Mouse (Mus musculus) heart, embryonic 12.5 days (tissue): Measurements from ENCODE around the gene Slc25a27. TPM values are rescaled to one million over a fixed set of nuclear protein-coding genes. Genes with fewer than 3 reads are reported as not detected.

ENCODE experiments used
- ATAC-seq: fragments of 200-750 bp; cut with Nextera tagmentation; 2 replicates; pipeline ENCODE4 v1.8.0; 2017; ENCODE audit warnings: moderate TSS enrichment, moderate library complexity; ENCODE audit not compliant: insufficient number of reproducible peaks, low FRiP score
- H3K27ac ChIP-seq: fragments of 300-500 bp; sonication (generic); 2 replicates; pipeline ENCODE4 v1.5.1; 2016; ENCODE audit warnings: mild to moderate bottlenecking, moderate library complexity; ENCODE audit not compliant: poor library complexity, severe bottlenecking
- H3K27me3 ChIP-seq: fragments of 300-500 bp; sonication (generic); replicated peaks from 2 replicates; pipeline ENCODE4 v1.6.1; 2016; ENCODE audit warnings: mild to moderate bottlenecking, moderate library complexity
- H3K36me3 ChIP-seq: fragments of 300-500 bp; sonication (generic); 2 replicates; pipeline ENCODE4 v1.6.1; 2016; ENCODE audit warnings: mild to moderate bottlenecking, moderate library complexity
- H3K4me1 ChIP-seq: fragments of 300-500 bp; sonication (generic); replicated peaks from 2 replicates; pipeline ENCODE4 v1.6.1; 2016; ENCODE audit warnings: mild to moderate bottlenecking
- H3K4me2 ChIP-seq: fragments of 300-500 bp; sonication (generic); 2 replicates; pipeline ENCODE4 v1.6.1; 2016; ENCODE audit warnings: mild to moderate bottlenecking, moderate library complexity
- H3K4me3 ChIP-seq: fragments of 300-500 bp; sonication (generic); 2 replicates; pipeline ENCODE4 v1.5.1; 2016; ENCODE audit warnings: mild to moderate bottlenecking
- H3K9ac ChIP-seq: fragments of 300-500 bp; sonication (generic); 2 replicates; pipeline ENCODE4 v1.6.1; 2016; ENCODE audit warnings: mild to moderate bottlenecking, moderate library complexity
- H3K9me3 ChIP-seq: fragments of 300-500 bp; sonication (generic); replicated peaks from 2 replicates; pipeline ENCODE4 v1.6.1; 2016; ENCODE audit warnings: mild to moderate bottlenecking, moderate library complexity
- WGBS: fragments of 180-500 bp; shearing (Covaris S2); methylation state at CpG from one replicate; pipeline ENCODE4 v1.1.7; 2016; 5-methylcytosine and 5-hydroxymethylcytosine counted together
- polyA plus RNA-seq: library from polyadenylated mRNA; unstranded; fragments of >200 nt; fragmentation: Nextera tagmentation; extraction: Ambion mirVana; gene quantifications from 2 replicates; pipeline ENCODE4 v1.2.1, GENCODE M21; 2016

Gene Slc25a27
- polyA plus RNA-seq, 1 experiment from 2014 or later = 13.5 TPM

- ATAC-seq = no peak
- no peaks in the 10 kb centered on the region for H3K27me3 ChIP-seq
- H3K4me3 ChIP-seq = no peak overlapping the region
- no peaks in the 10 kb centered on the region for H3K4me1 ChIP-seq
- H3K36me3 ChIP-seq = peaks cover 46% of the 10 kb centered on the region
- no peak overlapping the region for H3K9ac ChIP-seq
- H3K9me3 ChIP-seq = no peaks in the 10 kb centered on the region
- H3K4me2 ChIP-seq = no peak overlapping the region
- WGBS = 87% methylated on average over 5 of the region's 5 CpGs
- H3K27ac ChIP-seq = no peak overlapping the region
Measured at GRCm38 (mm10) chr17:43684638-43685037, 17.6 kb upstream of the Slc25a27 start.

DNA sequence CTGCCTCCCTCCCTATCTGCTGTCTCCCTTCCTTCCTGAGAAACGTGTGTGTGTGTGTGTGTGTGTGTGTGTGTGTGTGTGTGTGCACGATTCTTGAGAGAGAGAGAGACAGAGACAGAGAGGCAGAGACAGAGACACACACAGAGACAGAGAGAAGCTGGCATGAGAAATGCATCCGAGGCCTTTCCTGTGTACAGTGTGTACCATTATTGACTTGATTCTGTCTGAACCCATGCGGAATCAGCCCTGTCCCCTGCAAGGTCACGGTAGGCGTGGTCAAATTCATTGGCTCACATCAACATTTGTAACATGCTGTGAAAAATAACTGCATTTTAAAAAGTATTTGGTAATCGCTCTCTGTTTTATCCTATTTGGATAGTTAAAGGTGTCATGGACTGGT, 17.1 kb upstream of the Slc25a27 start:
- H3K27ac ChIP-seq = no peak overlapping the region
- peaks cover 43% of the 10 kb centered on the region for H3K36me3 ChIP-seq
- H3K4me2 ChIP-seq = no peak overlapping the region
- 75% methylated on average over 7 of the region's 7 CpGs for WGBS
- H3K4me1 ChIP-seq = no peaks in the 10 kb centered on the region
- no peak for ATAC-seq
- no peaks in the 10 kb centered on the region for H3K9me3 ChIP-seq
- H3K9ac ChIP-seq = no peak overlapping the region
- no peaks in the 10 kb centered on the region for H3K27me3 ChIP-seq
- H3K4me3 ChIP-seq = no peak overlapping the region

DNA sequence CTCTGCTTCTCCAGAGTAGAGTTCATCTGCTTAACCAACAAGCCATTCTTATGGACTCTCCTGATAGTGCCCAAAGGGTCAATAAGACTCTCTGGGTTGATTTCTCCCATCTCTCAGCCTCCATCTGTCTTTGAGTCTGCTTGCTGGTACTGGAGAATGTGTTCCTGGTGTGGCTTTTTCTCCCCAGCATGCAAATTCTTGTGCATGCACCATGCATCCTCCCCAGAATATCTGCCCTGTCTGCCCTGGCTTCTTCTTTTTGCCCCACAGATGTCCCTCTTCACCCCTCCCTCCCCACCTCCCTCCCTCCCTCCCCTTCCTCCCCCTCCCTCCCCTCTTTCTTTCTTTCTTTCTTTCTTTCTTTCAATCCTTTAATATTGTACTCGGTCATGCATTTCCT, 10.3 kb upstream of the Slc25a27 start:
- H3K4me3 ChIP-seq = no peak overlapping the region
- no peaks in the 10 kb centered on the region for H3K27me3 ChIP-seq
- 75% methylated on average over 1 of the region's 1 CpGs for WGBS
- peaks cover 27% of the 10 kb centered on the region for H3K36me3 ChIP-seq
- no peaks in the 10 kb centered on the region for H3K9me3 ChIP-seq
- H3K27ac ChIP-seq = no peak overlapping the region
- ATAC-seq = no peak
- peaks cover 10% of the 10 kb centered on the region for H3K4me1 ChIP-seq
- no peak overlapping the region for H3K4me2 ChIP-seq
- no peak overlapping the region for H3K9ac ChIP-seq

DNA sequence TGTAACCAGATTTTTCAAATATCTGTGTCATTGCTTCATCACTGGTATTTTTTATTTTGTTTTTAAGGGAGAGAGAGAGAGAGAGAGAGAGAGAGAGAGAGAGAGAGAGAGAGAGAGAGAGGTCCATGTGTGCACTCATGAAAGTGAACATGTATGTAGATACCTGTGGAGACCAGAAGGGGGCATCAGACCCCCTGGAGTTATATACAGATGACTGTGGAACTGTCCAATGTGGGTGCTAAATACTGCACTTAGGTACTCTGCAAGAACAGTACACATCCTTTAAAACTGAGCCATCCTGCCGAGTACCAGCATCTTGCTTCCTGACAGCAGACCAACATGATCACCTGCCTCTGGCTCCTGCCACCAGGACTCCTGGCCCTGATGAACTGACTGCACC, 9.2 kb upstream of the Slc25a27 start:
- Histone ChIP-seq H3K4me2 (no peak overlapping the region), H3K4me1 (peaks cover 10% of the 10 kb centered on the region), H3K27me3 (no peaks in the 10 kb centered on the region), H3K9ac (no peak overlapping the region), H3K9me3 (no peaks in the 10 kb centered on the region), H3K4me3 (no peak overlapping the region), H3K36me3 (peaks cover 22% of the 10 kb centered on the region), H3K27ac (no peak overlapping the region)
- WGBS = 81% methylated on average over 1 of the region's 1 CpGs
- ATAC-seq = no peak

GRCm38 (mm10) chr17:43675228-43675627, 8.2 kb upstream of the Slc25a27 start:
- peak; percentile 53 for ATAC-seq
- no peak overlapping the region for H3K27ac ChIP-seq
- no peak overlapping the region for H3K9ac ChIP-seq
- no peak overlapping the region for H3K4me2 ChIP-seq
- no peaks in the 10 kb centered on the region for H3K27me3 ChIP-seq
- peaks cover 10% of the 10 kb centered on the region for H3K4me1 ChIP-seq
- H3K4me3 ChIP-seq = no peak overlapping the region
- WGBS = 61% methylated on average over 1 of the region's 1 CpGs
- no peaks in the 10 kb centered on the region for H3K9me3 ChIP-seq
- peaks cover 15% of the 10 kb centered on the region for H3K36me3 ChIP-seq

DNA sequence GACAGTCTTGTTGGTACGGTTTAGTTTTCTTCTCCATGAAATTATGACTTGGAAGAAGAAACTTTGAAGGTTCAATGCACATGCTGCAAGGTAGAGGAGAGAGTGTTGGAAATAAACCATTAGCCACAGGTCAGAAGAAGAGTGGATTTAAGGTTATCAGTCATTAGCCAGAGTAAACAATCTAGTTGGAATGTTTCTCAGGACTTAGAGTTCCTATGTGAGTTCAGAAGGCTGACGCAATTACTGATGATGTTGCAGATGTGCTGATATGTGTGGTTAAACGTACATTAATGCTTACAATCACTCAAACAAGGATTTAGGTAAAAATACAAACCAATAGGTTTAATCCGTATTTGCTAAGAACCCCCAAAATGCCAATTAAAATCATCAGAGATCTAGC, 4.9 kb upstream of the Slc25a27 start:
- Histone ChIP-seq H3K4me3 (no peak overlapping the region), H3K9me3 (no peaks in the 10 kb centered on the region), H3K4me1 (peaks cover 19% of the 10 kb centered on the region), H3K27me3 (no peaks in the 10 kb centered on the region), H3K4me2 (no peak overlapping the region), H3K9ac (no peak overlapping the region), H3K36me3 (no peaks in the 10 kb centered on the region), H3K27ac (no peak overlapping the region)
- WGBS = 71% methylated on average over 4 of the region's 4 CpGs
- no peak for ATAC-seq

DNA sequence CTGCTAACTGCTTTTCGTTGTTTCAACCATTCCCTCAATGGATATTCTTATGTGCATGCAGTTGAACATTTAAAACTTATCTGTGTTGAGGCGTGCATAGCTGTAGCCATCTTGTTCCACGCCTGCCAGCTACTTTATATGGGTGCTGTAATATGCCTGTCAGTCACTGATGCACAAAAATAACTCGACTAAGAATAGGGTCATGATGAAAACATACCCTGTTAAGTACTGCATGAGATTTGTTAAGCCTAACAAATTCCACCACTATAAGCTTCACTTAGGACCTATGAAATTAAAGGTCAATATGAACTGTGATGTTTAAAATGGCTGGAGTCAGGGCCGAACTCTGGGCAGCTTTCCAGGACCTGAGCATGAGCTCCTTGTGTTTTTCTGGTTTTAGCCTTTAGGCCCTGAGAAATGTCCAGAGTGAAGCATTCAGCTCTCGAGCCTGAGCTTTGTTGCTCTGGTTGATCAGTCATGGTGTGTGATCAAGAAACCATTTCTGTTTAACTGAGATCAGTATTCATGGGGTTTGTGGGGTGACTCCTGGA, 2.2 kb upstream of the Slc25a27 start:
- WGBS = 52% methylated on average over 6 of the region's 6 CpGs
- peak overlapping the region; percentile 85 for H3K4me3 ChIP-seq
- H3K36me3 ChIP-seq = no peaks in the 10 kb centered on the region
- H3K9me3 ChIP-seq = no peaks in the 10 kb centered on the region
- no peak for ATAC-seq
- peak overlapping the region; percentile 72 for H3K4me2 ChIP-seq
- H3K9ac ChIP-seq = no peak overlapping the region
- H3K4me1 ChIP-seq = peaks cover 18% of the 10 kb centered on the region
- H3K27ac ChIP-seq = peak overlapping the region; percentile 47
- H3K27me3 ChIP-seq = no peaks in the 10 kb centered on the region

GRCm38 (mm10) chr17:43667290-43667843, 353 bp upstream of the Slc25a27 start, which contains the start of gene Cyp39a1:
Gene Cyp39a1, plus strand, starts transcription at chr17:43667425.
- peak within 1 kb of the TSS; percentile 87 for H3K4me2 ChIP-seq
- H3K9me3 ChIP-seq = no peaks in the 10 kb centered on the region
- peak within 1 kb of the TSS; percentile 82 for H3K9ac ChIP-seq
- 0 out of 2 replicates have a peak within 1 kb of the TSS, but pooled peaks have one; percentile 33 for H3K27ac ChIP-seq
- no peak for ATAC-seq
- H3K36me3 ChIP-seq = peaks cover 3% of the 10 kb centered on the region; the same call in 1 of the 2 replicates
- WGBS = under 1% methylated on average over 17 of the region's 17 CpGs
- peaks cover 15% of the 10 kb centered on the region for H3K4me1 ChIP-seq
- H3K4me3 ChIP-seq = peak within 1 kb of the TSS; percentile 85
- H3K27me3 ChIP-seq = no peaks in the 10 kb centered on the region

GRCm38 (mm10) chr17:43651314-43652046, 15.5 kb downstream of the Slc25a27 start:
- Histone ChIP-seq H3K27ac (no peak overlapping the region), H3K4me1 (peaks cover 16% of the 10 kb centered on the region), H3K4me3 (no peak overlapping the region), H3K9ac (no peak overlapping the region), H3K4me2 (no peak overlapping the region), H3K27me3 (no peaks in the 10 kb centered on the region), H3K36me3 (peaks cover 15% of the 10 kb centered on the region), H3K9me3 (no peaks in the 10 kb centered on the region)
- no peak for ATAC-seq
- WGBS = 63% methylated on average over 14 of the region's 14 CpGs

DNA sequence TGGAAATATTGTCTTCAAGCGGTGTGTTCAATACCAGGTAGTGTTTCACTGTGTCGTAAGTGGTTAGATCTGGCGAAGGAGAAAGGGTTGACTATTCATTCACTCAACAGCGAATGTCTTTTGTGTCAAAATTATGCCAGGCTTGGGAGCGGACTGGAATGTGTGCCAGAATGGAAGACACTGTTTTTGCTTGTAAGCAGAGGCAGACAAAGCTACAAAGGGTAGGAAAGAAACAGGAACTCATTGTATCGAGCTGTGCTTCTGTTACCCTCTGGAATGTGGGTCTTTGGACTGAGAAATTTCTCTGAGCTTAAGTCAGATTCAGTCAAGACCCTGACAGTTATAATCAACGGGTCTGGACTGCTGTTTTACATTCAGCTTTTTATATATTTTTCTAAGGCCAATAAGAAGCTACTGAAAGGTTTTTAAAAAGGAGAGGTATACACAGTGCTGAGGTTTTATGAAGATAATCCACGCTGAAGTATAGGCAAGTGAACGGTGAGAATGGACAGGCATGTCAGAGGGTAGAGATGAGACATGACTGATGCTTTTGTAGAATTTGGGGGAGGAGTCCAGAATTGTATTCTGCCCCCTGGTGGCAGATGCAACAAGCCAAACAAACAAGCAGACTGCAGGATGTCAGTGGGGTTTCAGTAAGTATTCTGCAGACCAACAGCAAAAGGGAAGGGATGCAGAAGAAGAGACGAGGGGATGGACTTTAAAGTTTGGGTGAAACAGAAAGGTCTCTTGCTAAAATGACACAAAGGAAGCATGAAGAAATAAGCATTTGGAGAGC, 17.2 kb downstream of the Slc25a27 start:
- H3K9me3 ChIP-seq = no peaks in the 10 kb centered on the region
- H3K4me2 ChIP-seq = no peak overlapping the region
- H3K27me3 ChIP-seq = no peaks in the 10 kb centered on the region
- peaks cover 20% of the 10 kb centered on the region for H3K4me1 ChIP-seq
- no peak for ATAC-seq
- H3K36me3 ChIP-seq = peaks cover 15% of the 10 kb centered on the region
- no peak overlapping the region for H3K9ac ChIP-seq
- WGBS = 75% methylated on average over 10 of the region's 10 CpGs
- no peak overlapping the region for H3K27ac ChIP-seq
- no peak overlapping the region for H3K4me3 ChIP-seq

- Histone ChIP-seq H3K9ac (no peak overlapping the region), H3K36me3 (peaks cover 6% of the 10 kb centered on the region), H3K27me3 (no peaks in the 10 kb centered on the region), H3K4me2 (no peak overlapping the region), H3K27ac (no peak overlapping the region), H3K9me3 (no peaks in the 10 kb centered on the region), H3K4me1 (peaks cover 31% of the 10 kb centered on the region), H3K4me3 (no peak overlapping the region)
- WGBS = 51% methylated on average over 5 of the region's 5 CpGs
- ATAC-seq = 0 out of 2 replicates have a peak, but pooled peaks have one; percentile 27
Measured at GRCm38 (mm10) chr17:43646925-43647324, 20.1 kb downstream of the Slc25a27 start.
